Mouse (Mus musculus) ES-Bruce4 (cell line): Measurements from ENCODE around the gene Shisa7. TPM values are rescaled to one million over a fixed set of nuclear protein-coding genes. Genes with fewer than 3 reads are reported as not detected.

Experiments used
- H3K27ac ChIP-seq: 2 replicates; pipeline ENCODE4 v1.5.1; 2012; ENCODE audit warnings: low read length, inconsistent platforms; ENCODE audit not compliant: insufficient read depth
- H3K27me3 ChIP-seq: 2 replicates; pipeline ENCODE4 v1.6.1; 2012; ENCODE audit warnings: mild to moderate bottlenecking, low read length, inconsistent platforms; ENCODE audit not compliant: control insufficient read depth, poor library complexity, insufficient read depth, severe bottlenecking
- H3K36me3 ChIP-seq: 2 replicates; pipeline ENCODE4 v1.6.1; 2012; ENCODE audit warnings: inconsistent platforms, mild to moderate bottlenecking, low read length, moderate library complexity; ENCODE audit not compliant: control insufficient read depth, poor library complexity, insufficient read depth, severe bottlenecking
- H3K4me1 ChIP-seq: one replicate; pipeline ENCODE4 v1.8.1; 2011; ENCODE audit warnings: low read length; ENCODE audit not compliant: control insufficient read depth, insufficient read depth
- H3K4me3 ChIP-seq: 2 replicates; pipeline ENCODE4 v1.5.1; 2011; ENCODE audit warnings: low read depth, mild to moderate bottlenecking, low read length
- H3K9ac ChIP-seq: 2 replicates; pipeline ENCODE4 v1.6.1; 2012; ENCODE audit warnings: low read depth, mild to moderate bottlenecking, inconsistent platforms; ENCODE audit not compliant: poor library complexity, severe bottlenecking
- H3K9me3 ChIP-seq: replicated peaks from 2 replicates; pipeline ENCODE4 v1.6.1; 2012; ENCODE audit warnings: mild to moderate bottlenecking, low read length, inconsistent platforms; ENCODE audit not compliant: control insufficient read depth, poor library complexity, insufficient read depth, severe bottlenecking
- CTCF ChIP-seq: IDR thresholded peaks from one replicate; pipeline ENCODE4 v1.8.1; 2011; ENCODE audit warnings: low read depth, low read length
- EP300 ChIP-seq: IDR thresholded peaks from 2 replicates; pipeline ENCODE4 v1.6.1; 2011; ENCODE audit warnings: low read depth, low read length; ENCODE audit not compliant: insufficient read depth
- POLR2A ChIP-seq: IDR thresholded peaks from one replicate; pipeline ENCODE4 v1.8.1; 2011; ENCODE audit warnings: low read length; ENCODE audit not compliant: insufficient read depth
- polyA plus RNA-seq: library from polyadenylated mRNA; stranded (reverse); fragments of >200 nt; gene quantifications from 2 replicates; pipeline ENCODE4 v1.2.4, GENCODE M21; 2011; ENCODE audit warnings: low read depth; ENCODE audit not compliant: missing spikeins, insufficient read depth, insufficient read length

Shisa7 gene
- polyA plus RNA-seq, 1 experiment: 3.8 TPM

- H3K27ac ChIP-seq: no peak within 1 kb of the TSS
- no peak for TF ChIP-seq POLR2A
- no peak for TF ChIP-seq CTCF
- no peak for TF ChIP-seq EP300
- H3K4me1 ChIP-seq: no peaks in the 10 kb centered on the region
- no peaks in the 10 kb centered on the region for H3K9me3 ChIP-seq
- no peaks in the 10 kb centered on the region for H3K36me3 ChIP-seq
- H3K27me3 ChIP-seq: no peaks in the 10 kb centered on the region
- no peak within 1 kb of the TSS for H3K4me3 ChIP-seq
- H3K9ac ChIP-seq: no peak within 1 kb of the TSS
Measured at GRCm38 (mm10) chr7:4870133-4870532, 25.6 kb upstream of the Shisa7 start, which contains the start of gene Isoc2b. Isoc2b (minus strand) TSS chr7:4870258.

DNA sequence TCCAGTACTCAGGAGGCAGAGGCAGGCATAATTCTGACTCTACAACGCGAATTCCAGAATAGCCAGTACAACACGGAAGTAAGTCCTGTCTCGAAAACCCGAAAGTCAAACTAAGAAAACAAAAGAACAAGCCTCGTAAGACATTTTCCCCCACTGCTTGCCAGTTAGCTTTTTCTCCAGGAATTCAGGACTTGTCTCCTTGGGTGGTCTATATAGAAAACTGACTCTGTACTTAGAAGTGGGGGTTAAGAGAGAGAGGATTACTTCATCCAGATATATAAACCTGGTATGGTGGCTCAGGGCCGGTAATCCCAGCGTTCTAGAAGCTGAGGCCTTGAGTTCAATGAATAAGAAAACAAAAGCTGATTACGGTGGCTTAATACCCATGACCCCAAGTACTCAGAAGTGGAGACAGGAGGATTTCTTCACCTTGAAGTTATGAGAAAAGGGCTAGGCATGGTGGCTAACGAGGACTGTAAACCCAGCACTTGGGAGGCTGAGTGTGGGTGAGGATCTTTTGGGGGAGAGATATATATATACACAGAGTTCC lies 22.2 kb upstream of the Shisa7 start:
- TF ChIP-seq EP300: no peak
- TF ChIP-seq POLR2A: no peak
- TF ChIP-seq CTCF: no peak
- Histone ChIP-seq H3K36me3 (no peaks in the 10 kb centered on the region), H3K9ac (peak overlapping the region; percentile 65), H3K27me3 (no peaks in the 10 kb centered on the region), H3K27ac (peak overlapping the region; percentile 5; the same call in 1 of the 2 replicates), H3K9me3 (no peaks in the 10 kb centered on the region), H3K4me1 (no peaks in the 10 kb centered on the region), H3K4me3 (peak overlapping the region; percentile 92)

- TF ChIP-seq POLR2A: peak; percentile 80
- no peak for TF ChIP-seq CTCF
- peak overlapping the region; percentile 5; the same call in 1 of the 2 replicates for H3K27ac ChIP-seq
Measured at GRCm38 (mm10) chr7:4865579-4866493, 21.3 kb upstream of the Shisa7 start.

GRCm38 (mm10) chr7:4865090-4865489 lies 20.6 kb upstream of the Shisa7 start:
- Histone ChIP-seq H3K9ac (peak overlapping the region; percentile 65), H3K4me3 (peak overlapping the region; percentile 86), H3K4me1 (no peaks in the 10 kb centered on the region), H3K27ac (no peak overlapping the region), H3K36me3 (no peaks in the 10 kb centered on the region), H3K27me3 (no peaks in the 10 kb centered on the region), H3K9me3 (no peaks in the 10 kb centered on the region)
- TF ChIP-seq EP300: no peak
- TF ChIP-seq POLR2A: no peak
- TF ChIP-seq CTCF: peak; percentile 39

More at GRCm38 (mm10) chr7:4865579-4866493, 21.3 kb upstream of the Shisa7 start:
- no peaks in the 10 kb centered on the region for H3K9me3 ChIP-seq
- no peaks in the 10 kb centered on the region for H3K27me3 ChIP-seq
- H3K4me3 ChIP-seq: peak overlapping the region; percentile 92
- peak overlapping the region; percentile 65 for H3K9ac ChIP-seq
- no peaks in the 10 kb centered on the region for H3K36me3 ChIP-seq
- no peaks in the 10 kb centered on the region for H3K4me1 ChIP-seq

DNA sequence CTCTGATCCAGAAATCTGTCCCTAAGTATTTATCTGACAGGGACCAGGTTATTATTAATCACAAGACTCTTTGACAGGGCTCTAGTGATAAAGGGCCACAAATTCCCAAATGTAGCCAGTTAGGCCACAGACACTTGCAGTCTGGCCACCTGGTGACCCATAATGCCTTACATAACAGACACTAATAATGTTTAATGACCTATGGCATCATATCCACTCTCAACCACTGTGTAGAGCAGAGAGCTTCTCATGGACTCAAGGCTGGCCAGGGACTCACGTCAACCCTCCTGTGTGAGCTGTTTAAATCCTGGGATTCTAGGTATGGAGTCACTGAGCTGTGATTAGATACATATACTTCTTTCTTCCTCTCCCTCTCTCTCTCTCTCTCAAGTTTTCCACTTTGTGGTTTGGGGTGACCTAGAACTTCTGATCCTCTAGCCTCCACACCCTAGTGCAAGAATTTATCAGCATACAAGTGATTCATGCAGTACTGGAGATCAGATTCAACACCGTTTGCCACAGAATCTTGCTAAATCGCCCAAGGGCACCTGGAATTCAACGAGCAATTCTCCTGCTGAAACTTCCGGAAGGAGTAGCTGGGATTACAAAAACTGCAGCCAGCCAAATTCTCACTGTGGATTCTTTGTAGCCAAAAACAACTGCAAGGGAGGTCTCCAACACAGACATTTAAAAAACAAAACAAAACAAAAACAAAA lies 19.8 kb upstream of the Shisa7 start:
- H3K27ac ChIP-seq: no peak overlapping the region

DNA sequence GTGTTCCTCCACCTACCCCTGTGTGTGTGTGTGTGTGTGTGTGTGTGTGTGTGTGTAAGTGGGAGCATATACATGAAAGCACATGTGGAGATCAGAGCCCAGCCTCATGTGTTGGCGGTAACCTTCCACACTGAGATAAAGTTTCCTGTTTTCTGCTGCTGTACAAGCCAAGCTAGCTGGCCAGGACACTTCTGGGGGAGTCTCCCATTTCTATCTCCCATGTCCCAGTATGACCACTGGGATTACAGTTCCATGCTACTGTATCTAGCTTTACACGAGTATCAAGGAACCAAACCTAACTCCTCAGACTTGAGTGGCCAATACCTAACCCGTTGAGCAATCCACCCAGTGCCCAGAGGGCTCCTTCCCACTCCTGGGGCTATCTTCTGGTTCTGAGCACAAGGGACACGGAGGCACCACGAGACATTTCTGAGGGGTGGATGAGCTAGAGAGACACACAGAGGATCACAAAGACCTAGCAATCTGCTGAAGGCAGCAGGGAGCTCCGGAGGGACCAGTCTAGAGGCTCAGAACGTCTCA lies 19.1 kb upstream of the Shisa7 start:
- H3K27me3 ChIP-seq: no peaks in the 10 kb centered on the region
- TF ChIP-seq POLR2A: no peak
- TF ChIP-seq CTCF: no peak
- TF ChIP-seq EP300: no peak
- H3K27ac ChIP-seq: no peak overlapping the region
- no peaks in the 10 kb centered on the region for H3K36me3 ChIP-seq
- no peak overlapping the region for H3K9ac ChIP-seq
- no peak overlapping the region for H3K4me3 ChIP-seq
- no peaks in the 10 kb centered on the region for H3K9me3 ChIP-seq
- H3K4me1 ChIP-seq: no peaks in the 10 kb centered on the region

More for the DNA sequence above, 19.8 kb upstream of the Shisa7 start:
- H3K27me3 ChIP-seq: no peaks in the 10 kb centered on the region
- H3K4me3 ChIP-seq: no peak overlapping the region
- H3K36me3 ChIP-seq: no peaks in the 10 kb centered on the region
- TF ChIP-seq POLR2A (no peak), CTCF (no peak)
- no peaks in the 10 kb centered on the region for H3K4me1 ChIP-seq
- H3K9ac ChIP-seq: no peak overlapping the region
- H3K9me3 ChIP-seq: no peaks in the 10 kb centered on the region
